Mouse (Mus musculus) midbrain, embryonic 10.5 days (tissue): ENCODE results near the gene Gm6309. TPM values are rescaled to one million over a fixed set of nuclear protein-coding genes. Genes with fewer than 3 reads are reported as not detected.
"Not testable (repeated sequence)": the region's sequence is repeated elsewhere in the genome, so short reads cannot be mapped to it uniquely, and the experiment has no call there.

Experiments
- DNase-seq: peaks from one replicate; pipeline ENCODE4 v3.0.0-alpha.2; 2017; ENCODE audit warnings: low spot score
- H3K27ac ChIP-seq: fragments of 300-500 bp; sonication (generic); replicated peaks from 2 replicates; pipeline ENCODE4 v1.5.1; 2016; ENCODE audit warnings: mild to moderate bottlenecking
- H3K27me3 ChIP-seq: fragments of 300-500 bp; sonication (generic); 2 replicates; pipeline ENCODE4 v1.6.1; 2016; ENCODE audit warnings: low read depth, mild to moderate bottlenecking; ENCODE audit not compliant: poor library complexity, severe bottlenecking
- H3K36me3 ChIP-seq: fragments of 300-500 bp; sonication (generic); 2 replicates; pipeline ENCODE4 v1.6.1; 2016; ENCODE audit warnings: mild to moderate bottlenecking, moderate library complexity
- H3K4me1 ChIP-seq: fragments of 300-500 bp; sonication (generic); 2 replicates; pipeline ENCODE4 v1.6.1; 2016
- H3K4me3 ChIP-seq: fragments of 300-500 bp; sonication (generic); 2 replicates; pipeline ENCODE4 v1.5.1; 2016; ENCODE audit warnings: mild to moderate bottlenecking, moderate library complexity
- H3K9me3 ChIP-seq: fragments of 300-500 bp; sonication (generic); replicated peaks from 2 replicates; pipeline ENCODE4 v1.6.1; 2016; ENCODE audit warnings: mild to moderate bottlenecking
- WGBS: fragments of 180-500 bp; shearing (Covaris S2); methylation state at CpG from one replicate; pipeline ENCODE4 v1.1.7; 2016; 5-methylcytosine and 5-hydroxymethylcytosine counted together
- polyA plus RNA-seq: library from polyadenylated mRNA; unstranded; fragments of >200 nt; fragmentation: Nextera tagmentation; extraction: Ambion mirVana; gene quantifications from 2 replicates; pipeline ENCODE4 v1.2.1, GENCODE M21; 2016

The Gm6309 gene
- polyA plus RNA-seq = not detected in 2 replicates

GRCm38 (mm10) chr5:146170621-146171020 lies at the start of gene Gm6309:
Gene Gm6309, minus strand, starts transcription at chr5:146170721.
- not testable (repeated sequence) for H3K4me1 ChIP-seq
- 87% methylated on average over 2 of the region's 2 CpGs for WGBS

DNA sequence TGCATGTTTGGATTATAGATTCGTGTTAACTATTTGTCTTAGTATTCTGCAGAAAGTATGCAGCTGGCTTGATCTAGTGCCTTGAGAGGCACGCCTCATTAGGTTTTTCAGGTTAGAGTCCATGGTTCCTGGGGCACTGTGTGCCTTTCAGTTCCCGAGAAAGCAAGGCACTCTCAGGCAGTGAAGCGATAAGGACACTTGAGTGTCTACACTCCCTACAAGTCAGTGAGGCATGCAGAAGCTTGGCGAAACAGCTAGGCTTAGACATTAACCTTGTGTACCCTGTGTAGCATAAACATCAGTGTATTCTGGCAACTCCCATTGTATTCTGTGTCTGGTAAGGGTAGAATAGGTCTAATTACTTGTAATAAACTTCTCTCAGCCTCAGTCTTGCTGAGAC lies 35.0 kb upstream of the Gm6309 start:
- Histone ChIP-seq H3K27me3 (no peaks in the 10 kb centered on the region), H3K36me3 (peaks cover 96% of the 10 kb centered on the region), H3K27ac (no peak overlapping the region), H3K4me1 (no peaks in the 10 kb centered on the region), H3K4me3 (no peak overlapping the region), H3K9me3 (peaks cover 19% of the 10 kb centered on the region; the same call in 1 of the 2 replicates)
- WGBS = 93% methylated on average over 5 of the region's 5 CpGs
- DNase-seq = no peak

More at GRCm38 (mm10) chr5:146170621-146171020, at the start of gene Gm6309:
- H3K9me3 ChIP-seq = peaks cover 35% of the 10 kb centered on the region; the same call in 1 of the 2 replicates
- DNase-seq, H3K4me3 ChIP-seq, H3K36me3 ChIP-seq, H3K27ac ChIP-seq, H3K27me3 ChIP-seq: not testable (repeated sequence)

- 83% methylated on average over 2 of the region's 2 CpGs for WGBS
- Histone ChIP-seq H3K4me3 (no peak overlapping the region), H3K9me3 (peaks cover 19% of the 10 kb centered on the region; the same call in 1 of the 2 replicates), H3K4me1 (no peaks in the 10 kb centered on the region), H3K27me3 (no peaks in the 10 kb centered on the region), H3K27ac (no peak overlapping the region), H3K36me3 (peaks cover 86% of the 10 kb centered on the region)
- DNase-seq = no peak
Measured at GRCm38 (mm10) chr5:146203921-146204320, 33.4 kb upstream of the Gm6309 start.

GRCm38 (mm10) chr5:146200580-146200979 lies 30.1 kb upstream of the Gm6309 start:
- no peak overlapping the region for H3K27ac ChIP-seq
- H3K4me1 ChIP-seq = no peaks in the 10 kb centered on the region
- DNase-seq = no peak
- peaks cover 52% of the 10 kb centered on the region for H3K36me3 ChIP-seq
- H3K4me3 ChIP-seq = no peak overlapping the region
- H3K27me3 ChIP-seq = no peaks in the 10 kb centered on the region
- 98% methylated on average over 6 of the region's 6 CpGs for WGBS
- H3K9me3 ChIP-seq = peaks cover 19% of the 10 kb centered on the region; the same call in 1 of the 2 replicates

DNA sequence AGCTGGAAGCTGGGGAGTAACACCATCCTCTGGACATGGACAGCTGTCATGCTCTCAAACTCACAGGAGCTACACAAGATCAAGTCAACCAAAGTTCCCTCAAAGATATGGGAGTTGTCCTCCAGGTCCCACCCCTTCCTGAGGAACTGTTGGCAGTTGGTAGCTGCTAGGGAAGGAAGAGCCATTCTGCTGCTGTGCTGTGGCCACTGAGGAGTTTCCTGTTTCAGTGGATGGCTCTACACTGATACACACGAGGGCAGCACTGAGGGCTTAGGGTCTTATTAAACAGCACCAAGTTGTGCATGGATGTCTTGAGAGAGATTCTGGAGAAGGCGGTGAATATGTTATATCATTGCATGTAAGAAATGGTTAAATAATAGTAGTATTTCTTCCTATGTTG lies 29.0 kb upstream of the Gm6309 start:
- no peak overlapping the region for H3K4me3 ChIP-seq
- H3K27ac ChIP-seq = no peak overlapping the region
- H3K4me1 ChIP-seq = no peaks in the 10 kb centered on the region
- no peak for DNase-seq
- peaks cover 42% of the 10 kb centered on the region for H3K36me3 ChIP-seq
- H3K9me3 ChIP-seq = peaks cover 19% of the 10 kb centered on the region; the same call in 1 of the 2 replicates
- no peaks in the 10 kb centered on the region for H3K27me3 ChIP-seq
- 91% methylated on average over 2 of the region's 2 CpGs for WGBS

- H3K4me1 ChIP-seq = no peaks in the 10 kb centered on the region
- no peak overlapping the region for H3K27ac ChIP-seq
- peaks cover 19% of the 10 kb centered on the region; the same call in 1 of the 2 replicates for H3K9me3 ChIP-seq
- H3K36me3 ChIP-seq = peaks cover 37% of the 10 kb centered on the region
- H3K27me3 ChIP-seq = no peaks in the 10 kb centered on the region
- no peak for DNase-seq
- no peak overlapping the region for H3K4me3 ChIP-seq
Measured at GRCm38 (mm10) chr5:146199073-146199472, 28.6 kb upstream of the Gm6309 start.

DNA sequence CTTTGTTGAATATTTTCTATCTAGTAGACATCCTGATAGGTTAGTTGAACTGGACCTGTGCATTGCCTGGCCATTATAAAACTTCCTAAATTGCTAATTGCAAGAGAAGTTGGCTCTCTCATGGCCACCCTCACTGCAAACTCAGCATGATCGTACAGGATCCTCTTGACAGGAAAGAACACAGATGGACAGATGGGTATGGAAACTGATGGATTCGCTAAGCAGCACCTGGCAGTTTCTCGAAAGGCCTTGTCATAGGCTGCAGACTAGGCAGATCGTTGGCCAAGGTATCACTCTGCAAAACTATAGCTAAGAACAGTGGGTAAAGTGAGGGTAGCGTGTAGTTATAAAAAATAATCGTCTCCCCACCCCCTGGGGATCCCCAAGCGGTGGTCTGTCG lies 22.8 kb upstream of the Gm6309 start:
- H3K4me3 ChIP-seq = no peak overlapping the region
- no peak overlapping the region for H3K27ac ChIP-seq
- no peaks in the 10 kb centered on the region for H3K27me3 ChIP-seq
- 0 out of 2 replicates have a peak, but pooled peaks cover 3% of the 10 kb centered on the region for H3K9me3 ChIP-seq
- WGBS = 84% methylated on average over 8 of the region's 8 CpGs
- no peaks in the 10 kb centered on the region for H3K4me1 ChIP-seq
- no peaks in the 10 kb centered on the region for H3K36me3 ChIP-seq
- DNase-seq = no peak

- H3K9me3 ChIP-seq = peaks cover 3% of the 10 kb centered on the region; the same call in 1 of the 2 replicates
- H3K4me1 ChIP-seq = no peaks in the 10 kb centered on the region
- no peaks in the 10 kb centered on the region for H3K27me3 ChIP-seq
- WGBS = 65% methylated on average over 3 of the region's 3 CpGs
- H3K27ac ChIP-seq = no peak overlapping the region
- no peak for DNase-seq
- H3K4me3 ChIP-seq = no peak overlapping the region
- no peaks in the 10 kb centered on the region for H3K36me3 ChIP-seq
Measured at GRCm38 (mm10) chr5:146190501-146191269, 20.2 kb upstream of the Gm6309 start.

DNA sequence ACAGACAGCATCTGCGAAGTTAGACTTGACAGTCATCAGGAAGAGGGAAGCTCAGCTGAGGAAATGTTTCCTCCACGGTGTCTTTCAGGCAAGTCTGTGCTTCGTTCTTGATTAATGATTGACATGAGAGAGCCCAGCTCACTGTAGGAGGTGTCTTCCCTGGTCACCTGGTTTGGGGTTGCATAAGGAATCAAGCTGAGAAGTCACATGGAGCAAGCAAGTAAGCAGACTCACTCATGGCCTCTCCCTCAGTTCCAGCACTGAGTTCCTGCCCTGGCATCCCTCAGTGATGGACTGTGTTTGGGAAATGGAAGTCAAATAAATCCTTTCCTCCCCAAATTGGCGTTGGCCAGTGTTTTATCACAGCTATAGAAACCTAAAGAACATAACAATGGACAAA lies 19.6 kb upstream of the Gm6309 start:
- DNase-seq = no peak
- Histone ChIP-seq H3K4me1 (no peaks in the 10 kb centered on the region), H3K4me3 (no peak overlapping the region), H3K36me3 (no peaks in the 10 kb centered on the region), H3K27me3 (no peaks in the 10 kb centered on the region), H3K27ac (no peak overlapping the region), H3K9me3 (peaks cover 7% of the 10 kb centered on the region; the same call in 1 of the 2 replicates)
- 67% methylated on average over 4 of the region's 4 CpGs for WGBS

DNA sequence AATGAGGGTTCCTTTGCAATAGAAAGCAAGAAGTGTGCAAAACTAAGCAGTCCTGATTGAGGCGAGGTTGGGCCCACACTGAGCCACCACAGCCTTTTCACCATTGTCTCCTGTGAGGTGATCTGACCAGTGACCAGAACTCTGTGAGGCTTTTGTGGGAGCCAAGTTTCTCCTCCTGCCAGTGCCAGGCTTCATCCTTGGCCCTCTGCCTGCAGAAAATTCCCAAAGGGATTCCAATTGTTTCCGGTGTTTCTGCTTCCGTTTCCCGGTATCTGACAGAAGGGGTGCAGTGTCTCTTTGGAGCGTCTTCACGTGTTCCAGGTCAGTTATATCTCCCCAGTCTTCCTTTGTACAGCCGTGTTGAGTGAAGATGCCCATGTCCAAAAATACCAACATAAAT lies 18.2 kb upstream of the Gm6309 start:
- Histone ChIP-seq H3K4me1 (no peaks in the 10 kb centered on the region), H3K9me3 (peaks cover 17% of the 10 kb centered on the region), H3K4me3 (no peak overlapping the region), H3K27ac (no peak overlapping the region), H3K27me3 (no peaks in the 10 kb centered on the region), H3K36me3 (no peaks in the 10 kb centered on the region)
- DNase-seq = no peak
- 88% methylated on average over 7 of the region's 7 CpGs for WGBS

GRCm38 (mm10) chr5:146188144-146188543 lies 17.6 kb upstream of the Gm6309 start:
- 86% methylated on average over 1 of the region's 1 CpGs for WGBS

DNA sequence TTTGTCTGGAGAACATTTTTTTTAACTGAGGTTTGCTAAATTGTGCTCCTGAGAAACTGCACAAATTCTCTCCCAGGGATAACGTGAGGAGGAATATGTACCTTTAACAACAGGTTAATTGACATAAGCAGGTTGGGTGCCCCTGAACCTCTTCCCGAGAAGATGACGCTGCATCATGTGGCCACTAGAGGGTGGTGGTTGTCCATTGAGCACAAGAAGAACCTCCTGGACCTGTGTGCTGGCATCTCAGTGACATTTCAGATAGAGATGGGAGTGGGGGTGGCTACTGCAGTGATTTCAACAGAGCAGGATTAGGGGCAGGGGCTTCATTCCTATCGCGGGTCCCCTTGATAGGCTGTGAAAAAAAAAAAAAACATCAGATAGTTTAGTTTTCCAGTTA lies 16.9 kb upstream of the Gm6309 start:
- not testable (repeated sequence) for H3K4me3 ChIP-seq, H3K27me3 ChIP-seq, DNase-seq, H3K4me1 ChIP-seq, H3K27ac ChIP-seq, H3K36me3 ChIP-seq
- peaks cover 25% of the 10 kb centered on the region for H3K9me3 ChIP-seq
- WGBS = 40% methylated on average over 5 of the region's 5 CpGs

More at GRCm38 (mm10) chr5:146188144-146188543, 17.6 kb upstream of the Gm6309 start:
- Histone ChIP-seq H3K36me3 (no peaks in the 10 kb centered on the region), H3K27ac (no peak overlapping the region), H3K27me3 (no peaks in the 10 kb centered on the region), H3K4me1 (no peaks in the 10 kb centered on the region), H3K4me3 (no peak overlapping the region), H3K9me3 (peaks cover 22% of the 10 kb centered on the region)
- DNase-seq = no peak

- H3K9me3 ChIP-seq = peaks cover 30% of the 10 kb centered on the region
- not testable (repeated sequence) for H3K4me3 ChIP-seq, H3K36me3 ChIP-seq, H3K27ac ChIP-seq, H3K4me1 ChIP-seq, DNase-seq, H3K27me3 ChIP-seq
- 81% methylated on average over 4 of the region's 4 CpGs for WGBS
Measured at GRCm38 (mm10) chr5:146185204-146185603, 14.7 kb upstream of the Gm6309 start, which contains the start of gene 1700001J03Rik. Gene 1700001J03Rik, minus strand, starts transcription at chr5:146185304.
